Mouse (Mus musculus): ENCODE measurements around the gene Ms4a7. TPM values are rescaled to one million over a fixed set of nuclear protein-coding genes. Genes with fewer than 3 reads are reported as not detected.

The Ms4a7 gene
- total RNA-seq, 2 experiments from 2014 or later: 0.82 to 1.3 TPM

- no peak for DNase-seq
- intact Hi-C loops (cut with DNase I; ENCODE audit: low total_unique reads): no loop called here
Observed at GRCm38 (mm10) chr19:11280223-11280622, 55.7 kb downstream of the Ms4a7 start.

- no peak for DNase-seq
- intact Hi-C loops (cut with DNase I; ENCODE audit: low total_unique reads): no loop called here
Observed at GRCm38 (mm10) chr19:11276431-11276830, 59.5 kb downstream of the Ms4a7 start.

Other genes starting within 250 kb of the Ms4a7 start
- gene 1700017D01Rik, start 205.3 kb downstream of the Ms4a7 start, total RNA-seq (2021): under 1 TPM in 1 of 2 experiments, not detected in 1; 0.23 TPM
- gene 1700025F22Rik, start 170.8 kb downstream of the Ms4a7 start, total RNA-seq (2021): not detected
- not detected for gene Ms4a13, start 139.4 kb downstream of the Ms4a7 start, total RNA-seq (2021)
- gene Ms4a12, start 103.7 kb downstream of the Ms4a7 start, total RNA-seq (2021): not detected
- under 1 TPM in 1 of 2 experiments, not detected in 1; 0.10 TPM for gene Ms4a1, start 69.9 kb downstream of the Ms4a7 start, total RNA-seq (2021)
- gene Ms4a5, start 52.3 kb downstream of the Ms4a7 start, total RNA-seq (2021): not detected
- under 1 TPM in 1 of 2 experiments, not detected in 1; 0.06 TPM for gene Ms4a14, start 21.7 kb downstream of the Ms4a7 start, total RNA-seq (2021)
- 1 to 10 TPM; 4.5 to 7.7 TPM for gene Ms4a4a, start 39.4 kb upstream of the Ms4a7 start, total RNA-seq (2021)
- not detected for gene Ms4a4c, start 68.6 kb upstream of the Ms4a7 start, total RNA-seq (2021)
- gene Ms4a4b, start 107.4 kb upstream of the Ms4a7 start, total RNA-seq (2021): under 1 TPM in 1 of 2 experiments, not detected in 1; 0.20 TPM
- 1 to 10 TPM; 3.9 to 6.8 TPM for gene Ms4a6c, start 133.2 kb upstream of the Ms4a7 start, total RNA-seq (2021)
- under 1 TPM in 1 of 2 experiments, not detected in 1; 0.29 TPM for gene Gm8369, start 149.8 kb upstream of the Ms4a7 start, total RNA-seq (2021)
- gene Ms4a6b, start 180.4 kb upstream of the Ms4a7 start, total RNA-seq (2021): 1 to 10 TPM; 1.6 to 5.5 TPM
- 1 to 10 TPM; 4.7 to 5.3 TPM for gene Ms4a4d, start 200.7 kb upstream of the Ms4a7 start, total RNA-seq (2021)